Mouse (Mus musculus): ENCODE data around the gene Olfr702.

Gene Olfr702

DNA sequence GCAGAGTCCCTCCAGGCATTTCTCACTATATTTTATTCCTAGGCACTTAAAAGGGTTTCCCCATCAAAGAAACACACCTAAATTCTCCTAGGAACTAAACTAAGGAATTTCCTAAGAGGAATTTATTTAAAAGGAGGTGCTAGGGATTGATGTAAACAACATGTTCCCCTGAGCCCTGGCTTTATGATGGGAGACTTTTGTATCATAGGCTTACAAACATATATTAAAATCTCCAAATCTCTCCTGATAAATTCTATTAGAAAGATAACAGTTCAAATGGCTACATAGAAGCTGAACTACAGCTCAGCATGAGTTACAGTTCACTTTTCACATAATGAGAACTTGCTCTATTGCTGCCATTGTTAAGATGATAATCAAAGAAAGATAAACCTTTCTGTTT is at the start of gene Olfr702:
TSS of gene Olfr702 (minus strand) at position 101 of the 400 bp plus-strand sequence.
- no peak for DNase-seq (ENCODE audit: extremely low read depth, low read depth, low spot score)

DNA sequence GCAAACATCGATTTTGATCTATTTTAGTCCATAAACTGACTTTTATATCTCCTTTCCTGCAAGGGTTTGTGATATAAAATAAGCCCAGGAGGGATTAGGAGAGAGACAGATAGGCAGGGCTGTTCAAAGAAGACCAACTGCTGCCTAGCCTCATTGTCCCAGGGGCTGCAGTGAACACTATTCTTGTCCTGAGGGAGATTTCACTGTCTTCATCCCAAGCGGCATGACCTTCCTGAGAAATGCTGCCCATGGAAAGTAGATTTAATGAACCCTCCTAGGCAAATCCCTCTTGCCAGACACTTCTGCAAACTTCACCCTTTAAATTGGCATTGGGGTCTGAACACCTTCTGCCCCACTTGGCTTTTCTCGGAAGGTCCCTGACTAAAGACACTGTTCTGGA is 43.1 kb upstream of the Olfr702 start, which contains the start of gene Olfr705:
TSS of gene Olfr705 (minus strand) at position 101 of the 400 bp plus-strand sequence.
- no peak for DNase-seq (ENCODE audit: extremely low read depth, low read depth, low spot score)

DNA sequence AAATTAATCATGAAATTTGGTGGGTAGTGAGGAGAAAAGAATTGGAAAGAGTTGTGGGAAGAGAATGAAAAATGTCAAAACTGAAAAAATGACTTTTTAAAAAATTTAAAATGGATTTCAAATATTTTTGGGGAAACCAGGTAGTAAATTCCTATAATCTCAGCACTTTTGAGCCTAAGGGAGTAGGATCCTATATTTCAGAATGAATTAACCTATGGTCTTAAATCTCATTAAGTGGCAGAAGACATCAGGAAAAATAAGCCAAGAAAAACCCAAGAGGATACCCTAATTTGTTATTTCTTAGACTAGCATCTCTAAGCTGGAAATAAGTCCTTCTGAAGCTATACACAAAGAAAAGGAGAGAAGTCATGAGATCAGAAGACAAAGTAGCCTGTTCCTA is 29.2 kb upstream of the Olfr702 start, which contains the start of gene Olfr704:
TSS of gene Olfr704 (plus strand) at position 301 of the 400 bp plus-strand sequence.
- no peak for DNase-seq (ENCODE audit: extremely low read depth, low read depth, low spot score)

DNA sequence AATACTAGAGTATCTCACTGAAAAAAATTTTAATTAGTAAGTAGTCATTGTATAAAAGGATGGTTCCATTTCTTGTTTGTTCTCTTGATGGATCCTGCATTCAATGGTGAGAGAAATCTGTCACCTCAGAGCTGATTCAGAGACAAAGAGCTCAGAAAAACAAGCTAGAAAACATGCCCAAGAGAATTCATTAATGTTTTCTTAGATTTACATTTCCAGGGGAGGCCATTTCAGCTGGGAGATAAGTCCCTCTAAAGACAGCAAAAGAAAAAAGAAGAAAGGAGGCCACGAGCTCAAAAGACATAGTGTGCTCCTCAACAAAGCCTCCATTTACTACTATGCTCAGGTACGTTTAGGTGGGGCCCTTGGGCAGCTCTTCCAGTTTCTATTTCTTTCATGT is 9.4 kb upstream of the Olfr702 start, which contains the start of gene Olfr703:
TSS of gene Olfr703 (plus strand) at position 301 of the 400 bp plus-strand sequence.
- DNase-seq (ENCODE audit: extremely low read depth, low read depth, low spot score), result no peak

DNA sequence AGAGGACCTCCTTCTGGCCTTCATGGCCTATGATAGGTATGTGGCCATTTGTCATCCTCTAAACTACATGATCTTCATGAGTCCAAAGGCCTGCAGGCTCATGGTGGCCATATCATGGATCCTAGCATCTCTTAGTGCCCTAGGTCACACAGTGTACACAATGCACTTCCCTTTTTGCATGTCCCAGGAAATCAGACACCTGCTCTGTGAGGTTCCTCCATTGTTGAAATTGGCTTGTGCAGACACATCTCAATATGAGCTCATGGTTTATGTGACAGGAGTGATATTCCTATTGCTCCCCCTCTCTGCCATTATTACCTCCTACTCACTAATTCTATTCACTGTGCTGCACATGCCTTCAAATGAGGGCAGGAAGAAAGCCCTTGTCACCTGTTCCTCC is 15.3 kb downstream of the Olfr702 start:
- DNase-seq (ENCODE audit: extremely low read depth, low read depth, low spot score), result no peak

DNA sequence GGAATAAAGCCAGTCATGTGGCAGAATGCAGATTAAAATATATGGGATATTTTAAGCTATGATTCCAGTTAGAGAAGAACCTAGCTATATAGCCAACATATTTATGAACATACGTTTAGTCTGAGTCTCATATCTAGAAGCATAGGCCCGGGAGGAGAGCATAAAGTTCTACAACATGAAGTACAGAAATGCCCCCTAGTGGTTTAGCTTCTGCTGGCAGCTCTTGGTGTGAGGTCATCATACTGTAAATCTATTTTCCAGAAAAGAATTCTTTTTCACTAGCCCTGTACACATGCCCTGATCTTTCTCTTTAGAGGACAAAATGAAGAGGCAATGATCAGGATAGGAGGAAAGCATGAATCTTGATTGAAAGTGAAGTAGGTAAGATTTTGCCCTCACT is 17.9 kb downstream of the Olfr702 start:
- DNase-seq (ENCODE audit: extremely low read depth, low read depth, low spot score), result no peak

DNA sequence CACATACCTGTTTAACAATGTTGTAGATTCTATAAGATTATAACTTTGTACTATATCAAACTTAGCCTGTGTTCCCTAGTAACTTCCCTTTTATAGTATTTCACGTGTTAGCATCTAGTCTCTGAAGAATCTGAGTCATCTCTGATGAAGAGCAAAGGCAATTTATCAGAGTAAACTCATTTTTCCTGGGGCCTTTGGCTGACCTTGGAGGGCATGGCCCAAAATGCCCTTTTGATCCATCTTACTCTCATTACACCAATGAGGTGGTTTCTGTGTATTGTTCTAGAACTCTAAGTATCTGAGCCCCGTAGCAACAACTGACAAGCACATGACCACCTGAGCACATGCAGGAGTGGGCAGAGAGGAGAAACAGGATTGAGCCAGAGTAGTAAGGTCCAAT is 19.9 kb downstream of the Olfr702 start, which contains the start of gene Olfr701:
TSS of gene Olfr701 (plus strand) at position 301 of the 400 bp plus-strand sequence.
- DNase-seq (ENCODE audit: extremely low read depth, low read depth, low spot score), result no peak

DNA sequence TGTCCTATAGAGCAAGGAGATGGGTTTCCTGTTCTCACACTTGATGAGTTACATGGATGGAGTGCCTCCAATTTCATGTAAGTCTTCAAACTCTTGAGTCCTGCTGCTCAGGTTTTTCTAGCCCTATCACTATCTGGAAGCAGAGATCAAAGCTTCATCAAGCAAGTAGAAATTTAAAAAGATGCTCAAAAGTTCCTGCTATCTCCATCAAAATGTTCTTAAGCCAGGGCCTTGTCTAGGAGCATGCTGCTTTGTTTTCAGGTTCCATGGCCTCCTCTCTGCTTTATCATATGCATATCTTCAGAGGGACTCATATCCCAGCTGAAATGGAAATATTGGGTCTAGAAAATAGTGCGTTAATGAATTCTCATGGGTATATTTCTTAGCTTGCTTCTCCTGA is 25.0 kb downstream of the Olfr702 start, which contains the start of gene Olfr700:
TSS of gene Olfr700 (minus strand) at position 101 of the 400 bp plus-strand sequence.
- no peak for DNase-seq (ENCODE audit: extremely low read depth, low read depth, low spot score)

DNA sequence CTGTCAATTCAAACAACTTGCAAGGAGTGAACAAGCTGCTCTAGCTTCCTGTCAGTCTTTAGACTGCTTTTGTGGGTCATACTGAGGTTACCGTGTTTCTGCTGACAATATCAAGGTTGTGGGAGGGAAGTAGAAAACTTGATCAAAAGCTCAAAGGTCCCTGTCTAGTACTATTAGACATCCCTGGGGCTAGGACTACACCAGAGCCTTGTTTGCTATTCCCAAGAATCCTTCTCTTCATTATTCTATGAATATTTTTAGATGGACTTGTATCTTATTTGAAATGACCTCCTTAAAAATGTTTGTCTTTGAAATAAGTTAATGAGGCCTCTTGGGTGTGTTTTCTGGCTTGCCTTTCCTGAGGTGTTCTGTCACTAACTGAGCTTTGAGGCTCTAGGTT is 40.6 kb downstream of the Olfr702 start, which contains the start of gene Olfr699:
TSS of gene Olfr699 (minus strand) at position 101 of the 400 bp plus-strand sequence.
- no peak for DNase-seq (ENCODE audit: extremely low read depth, low read depth, low spot score)

DNA sequence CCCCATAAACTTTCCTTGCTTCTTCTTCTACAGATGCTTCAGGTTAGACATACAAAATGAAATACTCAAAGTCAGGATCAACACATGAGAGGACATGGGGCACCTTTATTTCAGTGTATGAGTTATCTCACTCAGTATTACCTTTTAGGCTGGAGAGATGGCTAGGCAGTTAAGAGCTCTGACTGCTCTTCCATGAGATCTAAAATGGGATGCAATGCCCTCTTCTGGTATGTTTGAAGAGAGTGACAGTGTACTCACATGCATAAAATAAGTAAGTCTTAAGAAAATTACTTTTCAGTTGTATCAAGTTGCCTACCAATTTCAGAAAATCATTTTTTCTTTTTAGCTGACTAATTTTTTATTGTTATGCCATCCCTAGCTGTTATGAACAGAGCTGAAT is 45.4 kb downstream of the Olfr702 start:
- no peak for DNase-seq (ENCODE audit: extremely low read depth, low read depth, low spot score)
